Mouse (Mus musculus) cerebellum, adult 8-10 months (tissue): Measurements from ENCODE around the gene Cd3g.
A peak's percentile ranks its signal among the peaks of the same experiment; 100 is the strongest.
"Not testable (repeated sequence)": the region's sequence is repeated elsewhere in the genome, so short reads cannot be mapped to it uniquely, and the experiment has no call there.

ENCODE experiments used
- DNase-seq: peaks from one replicate; pipeline ENCODE4 v3.0.0; 2022

The Cd3g gene

DNA sequence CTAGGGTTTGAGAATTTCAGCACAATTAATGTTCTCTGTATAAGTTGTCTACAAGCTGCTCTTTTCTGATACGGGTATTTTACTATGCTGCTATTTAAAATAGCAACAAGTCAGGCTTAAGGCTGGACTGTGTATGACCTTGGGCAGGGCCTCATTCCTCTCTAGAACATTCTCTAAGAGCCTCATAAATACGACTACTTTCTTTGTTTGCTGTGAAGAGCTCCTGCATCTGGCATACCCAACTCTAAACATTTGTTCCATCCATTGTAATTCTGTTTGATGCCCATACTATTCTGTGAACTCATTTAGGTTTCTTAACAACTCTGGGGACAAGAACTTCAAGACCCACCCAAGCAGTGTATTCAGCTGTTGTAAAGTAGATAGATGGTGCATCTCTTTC lies 2.8 kb upstream of the Cd3g start:
- DNase-seq, result no peak

DNA sequence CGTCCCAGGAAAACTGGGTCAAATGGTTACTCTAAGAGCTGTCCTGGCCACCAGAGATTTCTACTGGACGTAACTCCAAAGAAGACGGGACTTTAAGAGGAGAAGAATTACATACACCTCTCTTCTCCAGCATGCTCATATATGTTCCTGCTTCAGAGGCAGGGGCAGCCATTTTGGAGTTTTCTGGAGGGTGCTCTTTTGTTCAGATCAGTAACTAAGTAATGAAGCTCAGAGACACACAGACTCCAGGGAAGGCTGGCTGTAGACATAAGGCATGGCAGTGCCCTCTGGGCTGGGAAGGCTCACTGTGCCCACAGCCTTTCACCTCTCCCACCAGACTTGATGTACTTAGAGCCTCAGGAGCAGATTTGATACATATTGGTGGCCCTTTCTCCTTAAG lies 2.3 kb upstream of the Cd3g start:
- no peak for DNase-seq

DNA sequence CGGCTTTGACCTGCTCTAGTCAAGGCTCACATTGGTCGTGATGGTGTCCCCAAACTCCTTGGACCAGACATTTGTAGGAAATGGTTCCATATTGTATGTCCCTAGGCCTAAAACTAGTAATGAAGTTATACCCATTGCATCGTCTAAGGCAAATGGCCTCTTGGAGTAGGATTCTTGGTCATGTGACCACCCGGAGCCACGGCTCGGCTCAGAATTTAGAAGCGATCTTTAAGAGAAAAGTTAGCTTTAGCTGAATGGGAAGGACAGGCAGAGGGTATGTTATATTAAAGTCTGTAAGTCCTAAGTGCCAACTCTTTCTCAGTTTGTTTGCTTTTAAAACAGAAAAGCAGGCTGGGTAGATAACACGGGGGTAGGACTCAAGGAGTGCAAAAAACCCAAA lies 1.9 kb upstream of the Cd3g start:
- DNase-seq, result no peak

GRCm38 (mm10) chr9:44981676-44982075 lies 1.4 kb upstream of the Cd3g start, which contains the start of gene Cd3d:
TSS of gene Cd3d (plus strand) at chr9:44981786.
- no peak for DNase-seq

GRCm38 (mm10) chr9:44981104-44981503 lies 873 bp upstream of the Cd3g start:
- no peak for DNase-seq

GRCm38 (mm10) chr9:44979806-44980205 lies 425 bp downstream of the Cd3g start:
- DNase-seq, result no peak

GRCm38 (mm10) chr9:44977813-44978212 lies 2.4 kb downstream of the Cd3g start:
- no peak for DNase-seq

DNA sequence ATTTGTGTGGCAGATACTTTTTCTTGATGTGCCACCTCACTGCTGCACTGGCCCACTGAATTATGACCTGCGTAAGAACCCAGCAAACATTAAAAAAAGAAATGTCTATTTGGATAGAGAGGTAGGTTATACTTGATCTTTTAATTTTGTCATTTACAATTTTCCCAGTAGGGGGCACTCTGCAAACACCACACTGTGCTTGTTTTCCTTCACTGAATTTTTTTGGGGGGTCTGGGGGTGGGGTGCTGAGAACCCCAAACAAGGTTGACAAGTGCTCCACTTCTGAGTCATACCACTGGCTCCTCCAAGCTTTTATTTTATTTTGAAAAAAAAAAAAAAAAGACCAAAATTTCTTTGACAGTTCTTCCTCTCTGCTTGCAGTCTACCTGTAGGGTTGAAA lies 10.8 kb downstream of the Cd3g start:
- DNase-seq, result no peak

DNA sequence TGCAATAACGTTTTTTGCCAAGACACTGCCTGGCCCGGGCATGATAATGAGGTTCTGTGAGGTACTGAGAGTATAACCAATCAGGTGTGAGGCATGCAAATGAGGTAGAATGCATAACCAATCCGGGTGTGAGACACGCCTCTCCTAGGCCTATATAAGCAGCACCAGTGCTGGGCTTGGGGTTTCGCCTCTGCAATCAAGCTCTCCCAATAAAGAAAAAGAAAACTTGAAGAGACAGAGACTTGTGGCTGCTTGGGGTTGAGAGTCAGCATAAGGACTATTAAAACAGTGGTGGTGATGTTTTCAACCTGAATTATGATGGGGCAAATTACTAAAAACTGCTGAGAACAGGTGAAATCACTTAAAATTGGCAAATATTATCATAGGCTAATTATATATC lies 12.5 kb downstream of the Cd3g start:
- not testable (repeated sequence) for DNase-seq

GRCm38 (mm10) chr9:44966815-44967242 lies 13.4 kb downstream of the Cd3g start:
- DNase-seq, result peak; percentile 81

DNA sequence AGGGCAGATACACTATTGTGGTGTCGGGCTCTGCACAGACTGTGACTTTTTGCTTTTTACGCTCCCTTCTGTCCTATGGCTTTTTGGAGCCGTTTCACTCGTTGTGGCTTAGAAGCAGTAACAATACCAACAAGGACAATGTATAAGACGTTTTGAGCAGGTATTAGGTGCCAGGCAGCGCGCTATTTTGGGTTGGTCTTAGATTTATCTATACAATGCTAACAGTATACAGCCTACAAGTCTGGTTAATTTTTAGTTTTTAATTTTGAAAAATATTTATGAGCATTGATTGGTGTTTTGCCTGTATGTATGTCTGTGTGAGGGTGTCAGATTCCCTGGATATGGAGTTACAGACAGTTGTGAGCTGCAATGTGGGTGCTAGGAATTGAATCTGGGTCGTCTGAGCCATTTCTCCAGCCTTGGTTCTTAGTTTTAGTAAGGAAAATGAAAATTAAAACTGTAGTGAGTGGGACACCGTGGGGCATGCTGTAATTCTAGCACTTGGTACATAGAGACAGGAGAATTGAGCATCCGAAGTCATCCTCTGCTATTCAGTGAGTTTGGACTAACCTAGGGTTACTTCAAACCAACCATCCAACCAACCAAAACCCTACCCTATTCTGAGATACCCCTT lies 14.3 kb downstream of the Cd3g start:
- DNase-seq, result no peak

DNA sequence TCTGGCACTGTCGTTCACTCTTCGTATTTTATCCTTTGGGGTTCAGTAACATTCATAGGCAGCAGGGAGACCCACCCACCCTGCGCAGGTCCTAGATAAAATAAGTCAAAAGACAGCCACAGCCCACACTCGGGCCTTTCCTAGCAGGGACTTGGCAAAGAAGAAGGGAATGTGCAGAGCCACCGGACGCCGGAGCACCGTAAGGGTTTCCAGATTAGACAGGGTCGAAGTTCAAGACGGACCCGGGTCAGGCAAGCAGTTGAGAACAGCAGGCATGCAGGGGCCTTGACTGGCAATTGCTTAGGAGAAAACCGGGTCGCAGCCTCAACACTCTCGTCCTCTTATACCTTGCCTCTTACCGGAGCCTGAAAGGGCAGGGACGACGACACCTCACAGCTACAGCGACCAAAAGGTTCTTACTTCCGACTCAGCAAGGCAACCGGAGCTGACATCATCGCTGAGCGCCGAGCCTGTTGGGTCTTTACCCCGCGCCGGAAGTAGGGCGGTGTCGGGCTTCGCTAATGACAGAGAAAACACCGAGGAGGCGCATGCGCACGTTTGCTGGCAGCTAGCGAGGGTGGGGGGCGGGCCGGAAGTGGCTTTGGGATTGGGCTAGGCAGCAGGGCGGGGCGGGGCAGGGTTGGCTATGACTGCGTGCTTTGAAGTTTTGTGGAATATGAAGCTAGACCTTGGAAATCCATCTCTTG lies 15.0 kb downstream of the Cd3g start, which contains the start of gene Ube4a:
Gene Ube4a (minus strand): TSS at position 475 of the 707 bp plus-strand sequence.
- DNase-seq, result peak; percentile 99

DNA sequence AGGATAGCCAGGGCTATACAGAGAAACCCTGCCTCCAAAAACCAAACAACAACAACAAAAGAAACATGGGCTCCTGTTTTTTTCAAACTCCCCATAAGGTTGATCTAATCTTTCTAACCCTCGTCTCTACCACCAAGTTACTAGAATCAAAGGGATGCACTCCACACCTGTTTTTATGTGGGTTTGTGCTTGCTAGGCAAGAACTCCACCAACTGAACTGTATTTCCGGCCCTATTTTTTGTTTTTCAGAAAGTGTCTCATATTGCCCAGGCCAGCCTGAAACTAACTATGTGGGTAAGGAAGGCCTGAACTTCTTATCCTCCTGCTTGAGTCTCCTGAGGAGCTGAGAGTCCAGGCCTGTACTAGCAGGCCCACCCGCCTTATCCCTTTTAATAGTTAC lies 25.8 kb downstream of the Cd3g start:
- no peak for DNase-seq

- DNase-seq, result no peak
These were observed 32.4 kb downstream of the Cd3g start for GRCm38 (mm10) chr9:44947836-44948235.

- DNase-seq, result no peak
These were observed 34.0 kb downstream of the Cd3g start for GRCm38 (mm10) chr9:44946185-44946695.

GRCm38 (mm10) chr9:44942421-44942820 lies 37.8 kb downstream of the Cd3g start:
- DNase-seq, result peak; percentile 75

GRCm38 (mm10) chr9:44941756-44942155 lies 38.5 kb downstream of the Cd3g start:
- no peak for DNase-seq

- no peak for DNase-seq
These were observed 58.7 kb downstream of the Cd3g start for GRCm38 (mm10) chr9:44921543-44921942.

- no peak for DNase-seq
These were observed 59.1 kb downstream of the Cd3g start for GRCm38 (mm10) chr9:44921123-44921468.

- DNase-seq, result peak; percentile 91
These were observed 59.7 kb downstream of the Cd3g start, which contains the start of gene Atp5l for GRCm38 (mm10) chr9:44920374-44921122. TSS of gene Atp5l (minus strand) at chr9:44920742.

DNA sequence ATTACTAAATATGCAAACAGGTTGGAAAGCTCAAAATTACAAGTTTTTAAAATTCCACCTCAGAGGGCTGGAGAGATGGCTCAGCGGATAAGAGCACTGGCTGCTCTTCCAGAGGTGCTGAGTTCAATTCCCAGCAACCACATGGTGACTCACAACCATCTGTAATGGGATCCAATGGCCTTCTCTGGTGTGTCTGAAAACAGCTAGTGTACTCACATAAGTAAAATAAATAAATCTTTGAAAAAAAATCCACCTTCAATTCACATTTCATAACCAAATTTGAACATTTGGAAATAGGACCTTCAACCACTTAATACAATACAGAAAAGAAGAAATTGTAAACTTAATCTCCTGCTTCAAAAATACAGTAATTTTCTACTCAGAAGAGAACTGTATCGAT lies 60.6 kb downstream of the Cd3g start:
- DNase-seq, result no peak
